Mouse (Mus musculus): Measurements from ENCODE around the gene Nfatc2. TPM values are rescaled to one million over a fixed set of nuclear protein-coding genes. Genes with fewer than 3 reads are reported as not detected.

The Nfatc2 gene
- total and polyA plus RNA-seq, 3 experiments, result not detected

DNA sequence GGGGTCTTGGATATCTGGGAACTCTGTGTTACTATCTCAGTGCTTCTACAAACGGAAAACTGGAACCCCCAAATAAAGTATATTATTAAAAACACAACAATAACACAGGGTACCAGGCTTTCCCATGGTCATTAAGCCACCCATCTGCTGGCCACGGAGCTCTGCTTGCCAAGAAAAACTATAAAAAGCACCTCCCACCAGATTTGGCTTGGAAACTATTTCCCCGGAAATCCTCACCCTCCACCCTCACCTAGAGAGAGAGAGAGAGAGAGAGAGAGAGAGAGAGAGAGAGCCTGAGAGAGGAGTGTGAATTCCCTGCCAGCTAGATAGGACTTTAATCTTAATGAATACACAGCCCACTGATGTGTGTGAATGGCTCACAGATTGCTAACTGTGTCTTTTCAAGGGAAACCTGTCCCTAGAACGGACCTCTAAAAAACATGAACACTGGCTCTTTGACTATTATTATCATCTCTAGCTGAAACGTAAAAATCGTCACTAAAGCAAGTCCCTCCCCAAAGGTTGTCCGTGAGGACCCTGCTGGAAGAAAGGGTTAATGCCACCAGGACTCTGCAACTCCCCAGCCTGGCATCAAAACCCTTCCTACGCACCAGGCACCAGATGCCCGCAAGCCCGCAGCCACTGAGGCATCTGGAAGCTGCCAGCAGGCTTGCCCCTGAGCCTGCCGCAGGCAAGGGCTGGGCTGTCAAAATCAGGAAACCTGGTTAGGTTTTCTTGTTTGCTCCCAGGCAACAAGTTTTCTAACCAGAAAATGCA, 12.7 kb downstream of the Nfatc2 start:
- no peaks in the 10 kb centered on the region for H3K9me3 ChIP-seq (replicated peaks; ENCODE audit: insufficient read depth, low read length)
- TF ChIP-seq USF1 (IDR thresholded peaks at IDR 0.05; ENCODE audit: low read depth, low read length) (no peak), MYC (IDR thresholded peaks at IDR 0.05; ENCODE audit: low read depth, low read length) (no peak), SMC3 (IDR thresholded peaks at IDR 0.05; ENCODE audit: low read depth, low read length) (no peak), RAD21 (IDR thresholded peaks at IDR 0.05; ENCODE audit: low read depth, low read length) (no peak), SIN3A (IDR thresholded peaks at IDR 0.05; ENCODE audit: low read length) (no peak), MAFK (IDR thresholded peaks at IDR 0.05; ENCODE audit: borderline replicate concordance, low read depth, low read length) (no peak), EP300 (IDR thresholded peaks at IDR 0.05; ENCODE audit: low read depth in 1 of 2, low read length in 2 of 2) (no peak), CHD2 (IDR thresholded peaks at IDR 0.05; ENCODE audit: low read length) (no peak), CTCF (IDR thresholded peaks at IDR 0.05 in 2 of 3, conservative IDR thresholded peaks at IDR 0.05 in 1 of 3; ENCODE audit: control insufficient read depth in 1 of 3, insufficient read depth in 1 of 3, low read depth in 2 of 3, low read length in 3 of 3, poor library complexity in 1 of 3, severe bottlenecking in 1 of 3) (no peak), MEF2A (IDR thresholded peaks at IDR 0.05; ENCODE audit: extremely low read depth, insufficient replicate concordance, low read depth, low read length, poor library complexity, severe bottlenecking) (no peak), KAT2A (conservative IDR thresholded peaks at IDR 0.05; ENCODE audit: low read depth, low read length) (no peak), TBP (IDR thresholded peaks at IDR 0.05; ENCODE audit: low read depth, low read length) (no peak), TCF12 (IDR thresholded peaks at IDR 0.05; ENCODE audit: low read depth, low read length) (no peak)
- no peaks in the 10 kb centered on the region for H3K27me3 ChIP-seq (ENCODE audit: control insufficient read depth in 1 of 2, insufficient read depth in 2 of 2, low read length in 2 of 2)

GRCm38 (mm10) chr2:168587159-168587558, 14.3 kb downstream of the Nfatc2 start:
- no peak for DNase-seq (ENCODE audit: low read depth, low spot score)
- no peak for TF ChIP-seq CTCF (IDR thresholded peaks at IDR 0.05 in 2 of 3, conservative IDR thresholded peaks at IDR 0.05 in 1 of 3; ENCODE audit: control insufficient read depth in 1 of 3, insufficient read depth in 1 of 3, low read depth in 2 of 3, low read length in 3 of 3, poor library complexity in 1 of 3, severe bottlenecking in 1 of 3)
- TF ChIP-seq MXI1 (IDR thresholded peaks at IDR 0.05; ENCODE audit: low read depth, low read length), result no peak
- TF ChIP-seq RCOR1 (IDR thresholded peaks at IDR 0.05; ENCODE audit: low read depth, low read length), result no peak
- no peak for TF ChIP-seq NRF1 (IDR thresholded peaks at IDR 0.05; ENCODE audit: insufficient read depth, low read depth, low read length, poor library complexity, severe bottlenecking)
- no peak for TF ChIP-seq GATA1 (IDR thresholded peaks at IDR 0.05; ENCODE audit: low read depth, low read length)

More for the DNA sequence above, 12.7 kb downstream of the Nfatc2 start:
- no peak overlapping the region for H3K27ac ChIP-seq (ENCODE audit: control insufficient read depth, low read depth, low read length)
- H3K4me3 ChIP-seq (ENCODE audit: control insufficient read depth in 1 of 2, insufficient read depth in 1 of 2, low read depth in 2 of 2, low read length in 2 of 2), result no peak overlapping the region
- H3K36me3 ChIP-seq (ENCODE audit: control insufficient read depth in 1 of 2, insufficient read depth in 2 of 2, low read length in 2 of 2), result no peaks in the 10 kb centered on the region
- no peak for DNase-seq (ENCODE audit: low read depth, low spot score)
- H3K9ac ChIP-seq (ENCODE audit: control insufficient read depth, low read depth, low read length, poor library complexity, severe bottlenecking), result no peak overlapping the region
- H3K79me2 ChIP-seq (ENCODE audit: control insufficient read depth, insufficient read depth, low read length, poor library complexity), result no peaks in the 10 kb centered on the region
- no peaks in the 10 kb centered on the region for H3K4me1 ChIP-seq (ENCODE audit: control insufficient read depth in 1 of 2, insufficient read depth in 2 of 2, low read length in 2 of 2)

More at GRCm38 (mm10) chr2:168587159-168587558, 14.3 kb downstream of the Nfatc2 start:
- Histone ChIP-seq H3K4me3 (ENCODE audit: control insufficient read depth in 1 of 2, insufficient read depth in 1 of 2, low read depth in 2 of 2, low read length in 2 of 2) (no peak overlapping the region), H3K9ac (ENCODE audit: control insufficient read depth, low read depth, low read length, poor library complexity, severe bottlenecking) (no peak overlapping the region), H3K27ac (ENCODE audit: control insufficient read depth, low read depth, low read length) (no peak overlapping the region), H3K79me2 (ENCODE audit: control insufficient read depth, insufficient read depth, low read length, poor library complexity) (no peaks in the 10 kb centered on the region), H3K36me3 (ENCODE audit: control insufficient read depth in 1 of 2, insufficient read depth in 2 of 2, low read length in 2 of 2) (no peaks in the 10 kb centered on the region), H3K9me3 (replicated peaks; ENCODE audit: insufficient read depth, low read length) (no peaks in the 10 kb centered on the region), H3K4me1 (ENCODE audit: control insufficient read depth in 1 of 2, insufficient read depth in 2 of 2, low read length in 2 of 2) (no peaks in the 10 kb centered on the region), H3K27me3 (ENCODE audit: control insufficient read depth in 1 of 2, insufficient read depth in 2 of 2, low read length in 2 of 2) (no peaks in the 10 kb centered on the region)

Data from MEL (cell line).